In genomic region chr12:102327525-102327924, GRCm38 (mm10) we compare ENCODE assay signal across 11 mouse cellular contexts. TPM values are rescaled to one million over a fixed set of nuclear protein-coding genes. Genes with fewer than 3 reads are reported as not detected.
A peak's percentile ranks its signal among the peaks of the same experiment; 100 is the strongest.
DNase-seq lines count a peak whose midpoint lies in the region; ATAC-seq and TF ChIP-seq lines count a peak whose summit lies in the region.
"Had no signal": no experiment of that assay in that cellular context is flagged by ENCODE, and none has a peak within 500 bp of the region (broad histone marks: within the 10 kb centered on the region; RNA-seq: fewer than 3 reads in every experiment).

No protein-coding gene starts in this region.

- no peaks in the 10 kb centered on the region for H3K9me3 ChIP-seq in kidney, embryonic 14.5 days (ENCODE audit: control insufficient read depth, low read length)
- H3K9me3 ChIP-seq: hindbrain, embryonic 10.5 days had no signal

- 56% methylated on average over 4 of the region's 4 CpGs for WGBS in kidney, adult 2 months
- WGBS in kidney, embryonic 14.5 days, result 87% methylated on average over 4 of the region's 4 CpGs

- no peak for ATAC-seq in kidney, embryonic 14.5 days (ENCODE audit: low FRiP score, low TSS enrichment)

- no peak overlapping the region for H3K27ac ChIP-seq in kidney, adult 2 months (ENCODE audit: insufficient read depth, low read depth, low read length)
- H3K27ac ChIP-seq in kidney, embryonic 14.5 days (ENCODE audit: low read depth, low read length), result no peak overlapping the region
- H3K27ac ChIP-seq: hindbrain, embryonic 10.5 days had no signal

- H3K4me1 ChIP-seq in kidney, adult 2 months (ENCODE audit: control insufficient read depth, insufficient read depth, low read length), result peaks cover 4% of the 10 kb centered on the region; the same call in 1 of the 2 replicates
- 0 out of 2 replicates have a peak, but pooled peaks cover 4% of the 10 kb centered on the region for H3K4me1 ChIP-seq in kidney, embryonic 14.5 days (ENCODE audit: control insufficient read depth, insufficient read depth, low read length)
- H3K4me1 ChIP-seq: hindbrain, embryonic 10.5 days had no signal

- no peak overlapping the region for H3K4me2 ChIP-seq in kidney, embryonic 14.5 days (replicated peaks; ENCODE audit: low read depth, low read length)
- peak overlapping the region; percentile 15 for H3K4me2 ChIP-seq in myocyte (ENCODE audit: low read depth)
- H3K4me2 ChIP-seq: midbrain, embryonic 11.5 days had no signal

- no peaks in the 10 kb centered on the region; the same call in 1 of the 2 replicates for H3K36me3 ChIP-seq in kidney, adult 2 months (ENCODE audit: control insufficient read depth, insufficient read depth, low read length)
- no peaks in the 10 kb centered on the region; the same call in 1 of the 2 replicates for H3K36me3 ChIP-seq in kidney, embryonic 14.5 days (ENCODE audit: control insufficient read depth, insufficient read depth, low read length)
- H3K36me3 ChIP-seq in myocyte (ENCODE audit: control insufficient read depth, insufficient read depth), result peaks cover 9% of the 10 kb centered on the region
- H3K36me3 ChIP-seq: hindbrain, embryonic 10.5 days had no signal

- no peaks in the 10 kb centered on the region for H3K27me3 ChIP-seq in kidney, adult 2 months (replicated peaks; ENCODE audit: control insufficient read depth, insufficient read depth, low read length)
- no peaks in the 10 kb centered on the region for H3K27me3 ChIP-seq in kidney, embryonic 14.5 days (ENCODE audit: control insufficient read depth, insufficient read depth, low read length)
- H3K27me3 ChIP-seq in myocyte (ENCODE audit: control insufficient read depth, insufficient read depth, insufficient read length), result no peaks in the 10 kb centered on the region

- H3K4me3 ChIP-seq in kidney, adult 2 months (ENCODE audit: insufficient read depth, low read depth, low read length), result no peak overlapping the region
- H3K4me3 ChIP-seq in kidney, embryonic 14.5 days (ENCODE audit: low read length), result no peak overlapping the region
- H3K4me3 ChIP-seq in myocyte, result no peak overlapping the region
- H3K4me3 ChIP-seq: hindbrain, embryonic 10.5 days had no signal

- no peak for TF ChIP-seq POLR2A in kidney, adult 2 months (IDR thresholded peaks at IDR 0.05; ENCODE audit: low read depth, low read length)
- no peak for TF ChIP-seq POLR2A in myocyte (IDR thresholded peaks at IDR 0.05; ENCODE audit: insufficient read length, low read depth)

- peak; percentile 21 for DNase-seq in adrenal gland, adult 2 months
- no peak for DNase-seq in adrenal gland, adult 8-10 months
- peak; percentile 58 for DNase-seq in kidney, adult 2 months
- peak; percentile 53 for DNase-seq in testis, postnatal 10 days (ENCODE audit: low spot score)
- no peak for DNase-seq in testis, postnatal 14 days (ENCODE audit: low spot score)
- DNase-seq in cerebellum, adult 9-11 months, result no peak
- DNase-seq: right cerebral cortex, postnatal 14 days had no signal

- H3K9ac ChIP-seq in kidney, embryonic 14.5 days (ENCODE audit: low read depth, low read length), result no peak overlapping the region

- H3ac ChIP-seq in myocyte (ENCODE audit: control insufficient read depth, insufficient read length), result no peak overlapping the region

- H3K79me2 ChIP-seq in myocyte (ENCODE audit: control insufficient read depth, insufficient read depth), result no peaks in the 10 kb centered on the region

- no peak for TF ChIP-seq CTCF in kidney, adult 2 months (conservative IDR thresholded peaks at IDR 0.05; ENCODE audit: insufficient read depth, insufficient read length, low read depth, low read length)

TF ChIP-seq in myocyte, 11 proteins besides CTCF, POLR2A, EP300 and RAD21:
- TF ChIP-seq USF1 (IDR thresholded peaks at IDR 0.05; ENCODE audit: low read depth) (no peak), MAX (IDR thresholded peaks at IDR 0.05; ENCODE audit: low read depth) (no peak), POLR2AphosphoS2 (IDR thresholded peaks at IDR 0.05; ENCODE audit: insufficient read length, low read depth) (no peak), MYOD1 (IDR thresholded peaks at IDR 0.05; ENCODE audit: control insufficient read depth in 1 of 3, insufficient read length in 2 of 3, low read depth in 2 of 3) (no peak), REST (IDR thresholded peaks at IDR 0.05; ENCODE audit: insufficient read depth, insufficient read length) (no peak), TCF12 (IDR thresholded peaks at IDR 0.05; ENCODE audit: insufficient read depth, poor library complexity, severe bottlenecking) (no peak), SRF (IDR thresholded peaks at IDR 0.05; ENCODE audit: control insufficient read depth, insufficient read length, low read depth) (no peak)

RNA-seq across cellular contexts. Expression of gene Rin3, which starts 44.7 kb away (rescaled TPM):
- total RNA-seq in adrenal gland, adult 2 months (2021), result 10 to 100 TPM; 12.3 to 15.1 TPM
- 7.4 and 8.9 TPM in 2 replicates for polyA plus RNA-seq in adrenal gland, adult 2 months (2012; rRNA removed)
- 10 to 100 TPM; 11.3 to 18.2 (median 14.0) TPM for total RNA-seq in adrenal gland, adult 8-10 months (2022)
- polyA plus RNA-seq in kidney, adult 2 months (2012; rRNA removed), result 11.6 and 15.4 TPM in 2 replicates
- polyA plus RNA-seq in kidney, embryonic 14.5 days (2014; fragmentation: Nextera tagmentation; extraction: Ambion mirVana), result 6.7 and 9.2 TPM in 2 replicates
- 23.4 TPM for polyA plus RNA-seq in myocyte (2012; fragmentation: generic; extraction: Trizol)

Comparison
In these comparisons a context has a peak if more than half of its experiments do, and no peak if none do; other contexts are left out.
1. DNase-seq: peak in adrenal gland, adult 2 months (single experiment), kidney, adult 2 months (single experiment) and testis, postnatal 10 days (single experiment); none in adrenal gland, adult 8-10 months (single experiment), testis, postnatal 14 days (single experiment) and cerebellum, adult 9-11 months (single experiment).